ENCODE assay signal across 8 mouse cellular contexts in genomic region chr5:137645652-137646091, GRCm38 (mm10). TPM values are rescaled to one million over a fixed set of nuclear protein-coding genes. Genes with fewer than 3 reads are reported as not detected.
DNase-seq lines count a peak whose midpoint lies in the region; ATAC-seq and TF ChIP-seq lines count a peak whose summit lies in the region.

TSS of gene Irs3 (minus strand) at chr5:137645714.

- ATAC-seq in G1E (ENCODE audit: extremely low read depth, insufficient number of reproducible peaks, low FRiP score, poor library complexity, severe bottlenecking), result peak; percentile 23; the same call in 1 of the 2 replicates
- no peak for ATAC-seq in heart, embryonic 16.5 days (replicated peaks; ENCODE audit: extremely low read depth, insufficient read depth, low FRiP score)
- ATAC-seq in midbrain, embryonic 13.5 days, result no peak
- ATAC-seq in inflammation-experienced regulatory T-cells, adult 6 months, result no peak

- H3K27me3 ChIP-seq in G1E (ENCODE audit: insufficient read depth, low read length), result peaks cover 3% of the 10 kb centered on the region; the same call in 1 of the 2 replicates
- peaks cover 25% of the 10 kb centered on the region for H3K27me3 ChIP-seq in heart, embryonic 16.5 days (ENCODE audit: control insufficient read depth, insufficient read depth, low read length)
- H3K27me3 ChIP-seq in midbrain, embryonic 13.5 days, result peaks cover 49% of the 10 kb centered on the region

- 24% methylated on average over 11 of the region's 11 CpGs for WGBS in heart, embryonic 16.5 days
- 13% methylated on average over 11 of the region's 11 CpGs for WGBS in midbrain, embryonic 13.5 days

- H3K9me3 ChIP-seq in G1E (replicated peaks), result peaks cover 4% of the 10 kb centered on the region; the same call in 1 of the 2 replicates
- no peaks in the 10 kb centered on the region for H3K9me3 ChIP-seq in heart, embryonic 16.5 days (replicated peaks; ENCODE audit: control insufficient read depth, low read length)
- no peaks in the 10 kb centered on the region for H3K9me3 ChIP-seq in midbrain, embryonic 13.5 days

- peaks cover 83% of the 10 kb centered on the region for H3K4me1 ChIP-seq in G1E (ENCODE audit: insufficient read depth, low read depth, low read length)
- H3K4me1 ChIP-seq in brown adipose tissue, adult 24 weeks (ENCODE audit: control insufficient read depth, insufficient read depth, insufficient read length, low read length), result peaks cover 7% of the 10 kb centered on the region; the same call in 1 of the 2 replicates
- H3K4me1 ChIP-seq in heart, embryonic 16.5 days (ENCODE audit: control insufficient read depth, insufficient read depth, low read length), result peaks cover 8% of the 10 kb centered on the region; the same call in 1 of the 2 replicates
- peaks cover 34% of the 10 kb centered on the region for H3K4me1 ChIP-seq in midbrain, embryonic 13.5 days (replicated peaks)

- peak within 1 kb of the TSS; percentile 35 for H3K27ac ChIP-seq in brown adipose tissue, adult 24 weeks (replicated peaks; ENCODE audit: low read depth, low read length)
- H3K27ac ChIP-seq in heart, embryonic 16.5 days (ENCODE audit: low read length), result no peak within 1 kb of the TSS
- H3K27ac ChIP-seq in midbrain, embryonic 13.5 days, result no peak within 1 kb of the TSS

- H3K4me2 ChIP-seq in heart, embryonic 16.5 days (ENCODE audit: low read depth, low read length), result peak within 1 kb of the TSS; percentile 66
- peak within 1 kb of the TSS; percentile 46 for H3K4me2 ChIP-seq in midbrain, embryonic 13.5 days (replicated peaks)

- H3K4me3 ChIP-seq in G1E (ENCODE audit: low read depth, low read length), result peak within 1 kb of the TSS; percentile 17; the same call in 1 of the 2 replicates
- H3K4me3 ChIP-seq in brown adipose tissue, adult 24 weeks (ENCODE audit: insufficient read depth, low read depth, low read length), result peak within 1 kb of the TSS; percentile 72
- peak within 1 kb of the TSS; percentile 51 for H3K4me3 ChIP-seq in heart, embryonic 16.5 days (ENCODE audit: low read length)
- H3K4me3 ChIP-seq in midbrain, embryonic 13.5 days (replicated peaks), result peak within 1 kb of the TSS; percentile 31

- no peak for TF ChIP-seq CTCF in G1E (IDR thresholded peaks at IDR 0.05; ENCODE audit: low read depth, low read length)

- peaks cover 32% of the 10 kb centered on the region for H3K36me3 ChIP-seq in G1E (replicated peaks)
- H3K36me3 ChIP-seq in heart, embryonic 16.5 days (ENCODE audit: control insufficient read depth, insufficient read depth), result peaks cover 13% of the 10 kb centered on the region; the same call in 1 of the 2 replicates
- H3K36me3 ChIP-seq in midbrain, embryonic 13.5 days, result peaks cover 20% of the 10 kb centered on the region

- DNase-seq in G1E (ENCODE audit: low spot score), result peak; percentile 61
- peak; percentile 56 to 70 for DNase-seq in kidney, postnatal 4 days
- no peak for DNase-seq in right cerebral cortex, postnatal 10 days (ENCODE audit: low spot score in 2 of 2)
- no peak for DNase-seq in cerebellum, postnatal 4 days (ENCODE audit: low spot score in 2 of 2)

- H3K9ac ChIP-seq in heart, embryonic 16.5 days (ENCODE audit: low read length), result peak within 1 kb of the TSS; percentile 26
- H3K9ac ChIP-seq in midbrain, embryonic 13.5 days (replicated peaks), result peak within 1 kb of the TSS; percentile 55

RNA-seq across cellular contexts. Expression of gene Irs3, which starts in this region (rescaled TPM):
- total RNA-seq in G1E (2014; fragmentation: Nextera tagmentation), result not detected in 2 replicates
- total RNA-seq in G1E (2017), result 0.11 and 0.12 TPM in 2 replicates
- not detected in 2 replicates for polyA plus RNA-seq in G1E (2012)
- 22.0 and 26.4 TPM in 2 replicates for polyA plus RNA-seq in brown adipose tissue, adult 24 weeks (2012; ENCODE audit: insufficient read depth, insufficient read length, missing spikeins)
- polyA plus RNA-seq in heart, embryonic 16.5 days (2015; fragmentation: Nextera tagmentation; extraction: Ambion mirVana), result 0.20 and 0.21 TPM in 2 replicates
- not detected in 2 replicates for polyA plus RNA-seq in midbrain, embryonic 13.5 days (2015; fragmentation: Nextera tagmentation; extraction: Ambion mirVana)
- polyA plus RNA-seq in inflammation-experienced regulatory T-cells, adult 6 months (2017; shearing (Covaris generic)), result not detected

Comparison
In these comparisons a context has a peak if more than half of its experiments do, and no peak if none do; other contexts are left out.
1. RNA of gene Irs3 (polyA plus RNA-seq): 22.0 to 26.4 TPM in brown adipose tissue, adult 24 weeks; 0.20 to 0.21 TPM in heart, embryonic 16.5 days, not detected in midbrain, embryonic 13.5 days, not detected in G1E and not detected in inflammation-experienced regulatory T-cells, adult 6 months; every median in the first group is over 10 times any median in the second.
2. Peak in DNase-seq, ATAC-seq and H3K4me3 ChIP-seq in G1E; RNA of the gene not detected or under 1 TPM.
3. DNase-seq: peak in kidney, postnatal 4 days (2 of 2); none in right cerebral cortex, postnatal 10 days (0 of 2) and cerebellum, postnatal 4 days (0 of 2).
4. H3K4me3 ChIP-seq: peak in every context shown above with its lines; median percentile 72 in brown adipose tissue, adult 24 weeks; 51 in heart, embryonic 16.5 days; 31 in midbrain, embryonic 13.5 days; 17 in G1E.